Mouse (Mus musculus): ENCODE measurements at regions not wholly inside any gene's neighbourhood (a gene's known extent, or its start where the extent isn't known, plus 50 kb on each side); places are given as distances from the start of the nearest gene placed in this dataset.

DNA sequence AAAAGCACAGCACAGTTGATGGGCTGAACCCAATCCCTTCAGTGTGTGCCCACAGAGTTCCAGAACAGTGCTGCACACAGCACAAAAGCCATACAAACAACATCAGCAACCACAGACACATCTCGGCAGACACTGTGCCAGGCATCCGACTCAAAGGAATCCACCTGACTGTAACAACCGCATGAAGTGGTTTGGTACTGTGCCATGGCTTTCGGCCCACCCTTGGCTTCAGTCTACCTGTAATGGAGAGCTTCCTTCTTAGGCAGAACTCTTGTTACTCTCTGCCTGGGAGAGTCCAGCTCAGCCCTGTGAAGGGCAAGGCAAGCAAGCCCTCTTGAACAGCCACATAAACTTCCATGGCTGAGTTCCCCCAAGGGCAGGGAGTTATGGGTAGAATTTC lies 93.4 kb upstream of the Ctnnb1 start:
- no peak for TF ChIP-seq CTCF (IDR thresholded peaks at IDR 0.05; ENCODE audit: low read depth, low read length)
- no peak for TF ChIP-seq POLR2A (IDR thresholded peaks at IDR 0.05; ENCODE audit: insufficient read depth, low read length)
- no peak for TF ChIP-seq EP300 (IDR thresholded peaks at IDR 0.05; ENCODE audit: insufficient read depth, low read depth, low read length)

All from ES-Bruce4 (cell line).